Mouse (Mus musculus) embryo, embryonic 9.5 days (tissue): ENCODE results near the gene Olfr315.
"Not testable (repeated sequence)": the region's sequence is repeated elsewhere in the genome, so short reads cannot be mapped to it uniquely, and the experiment has no call there.

Experiments
- DNase-seq: peaks from one replicate; pipeline ENCODE4 v3.0.0-alpha.2; 2017; ENCODE audit errors: extremely low spot score

The Olfr315 gene

GRCm38 (mm10) chr11:58815676-58816075, 42.7 kb downstream of the Olfr315 start:
- no peak for DNase-seq

- DNase-seq: not testable (repeated sequence)
These were observed 55.9 kb downstream of the Olfr315 start, which contains the start of gene Olfr312 for GRCm38 (mm10) chr11:58828937-58829336. Olfr312 (plus strand) TSS chr11:58829237.

- DNase-seq: no peak
These were observed 56.8 kb downstream of the Olfr315 start for GRCm38 (mm10) chr11:58829764-58830163.
